Mouse (Mus musculus): Measurements from ENCODE around the gene Ercc2.

Gene Ercc2

DNA sequence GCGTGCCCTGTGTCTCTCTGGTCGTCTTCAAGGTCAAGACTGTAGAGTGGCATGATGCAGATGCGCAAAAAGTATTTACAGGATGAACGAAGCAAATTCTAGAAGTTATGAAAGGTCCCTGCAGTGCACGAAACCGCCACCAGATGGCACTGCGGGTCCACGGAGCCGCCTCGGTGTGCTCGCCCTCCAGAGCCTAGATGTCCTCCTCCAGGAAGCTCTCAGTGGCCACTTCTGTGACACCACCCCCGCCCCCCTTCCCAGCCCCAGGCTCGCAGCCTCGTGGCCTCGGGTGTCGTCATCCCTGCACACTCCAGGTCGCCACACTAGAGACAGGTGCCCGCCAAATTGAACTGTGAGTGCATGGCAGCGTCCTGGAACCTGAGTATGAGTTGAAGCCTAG lies 23.6 kb downstream of the Ercc2 start:
- peak; percentile 92 for DNase-seq (ENCODE audit: low read depth, low spot score)

DNA sequence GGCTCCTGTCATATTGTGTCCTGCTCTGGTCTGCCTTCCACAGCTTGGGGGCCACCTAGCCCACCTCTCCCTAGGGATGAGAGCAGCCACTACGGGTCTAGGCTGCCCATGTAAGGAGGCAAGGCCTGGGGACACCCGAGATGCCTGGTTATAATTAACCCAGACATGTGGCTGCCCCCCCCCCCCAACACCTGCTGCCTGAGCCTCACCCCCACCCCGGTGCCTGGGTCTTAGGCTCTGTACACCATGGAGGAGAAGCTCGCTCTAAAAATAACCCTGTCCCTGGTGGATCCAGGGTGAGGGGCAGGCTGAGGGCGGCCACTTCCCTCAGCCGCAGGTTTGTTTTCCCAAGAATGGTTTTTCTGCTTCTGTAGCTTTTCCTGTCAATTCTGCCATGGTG lies 27.9 kb downstream of the Ercc2 start:
- DNase-seq (ENCODE audit: low read depth, low spot score) = no peak

DNA sequence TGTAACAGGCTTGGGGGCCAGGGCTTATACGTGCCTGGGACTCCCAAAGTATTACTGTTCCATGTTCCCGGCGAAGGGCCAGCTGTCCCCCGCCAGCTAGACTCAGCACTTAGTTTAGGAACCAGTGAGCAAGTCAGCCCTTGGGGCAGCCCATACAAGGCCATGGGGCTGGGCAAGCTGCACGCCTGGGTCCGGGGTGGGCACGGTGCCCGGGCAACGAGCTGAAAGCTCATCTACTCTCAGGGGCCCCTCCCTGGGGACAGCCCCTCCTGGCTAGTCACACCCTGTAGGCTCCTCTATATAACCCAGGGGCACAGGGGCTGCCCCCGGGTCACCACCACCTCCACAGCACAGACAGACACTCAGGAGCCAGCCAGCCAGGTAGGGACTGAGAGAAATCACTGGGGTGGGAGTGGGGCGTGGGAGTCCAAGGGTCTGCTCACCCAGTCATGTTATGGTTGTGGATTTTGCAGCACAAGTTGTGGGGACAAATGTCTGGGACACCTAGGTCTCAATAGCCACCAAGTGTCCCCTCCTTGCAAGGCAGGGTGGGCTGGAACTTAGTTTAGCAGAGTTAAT lies 29.0 kb downstream of the Ercc2 start:
- no peak for DNase-seq (ENCODE audit: low read depth, low spot score)

DNA sequence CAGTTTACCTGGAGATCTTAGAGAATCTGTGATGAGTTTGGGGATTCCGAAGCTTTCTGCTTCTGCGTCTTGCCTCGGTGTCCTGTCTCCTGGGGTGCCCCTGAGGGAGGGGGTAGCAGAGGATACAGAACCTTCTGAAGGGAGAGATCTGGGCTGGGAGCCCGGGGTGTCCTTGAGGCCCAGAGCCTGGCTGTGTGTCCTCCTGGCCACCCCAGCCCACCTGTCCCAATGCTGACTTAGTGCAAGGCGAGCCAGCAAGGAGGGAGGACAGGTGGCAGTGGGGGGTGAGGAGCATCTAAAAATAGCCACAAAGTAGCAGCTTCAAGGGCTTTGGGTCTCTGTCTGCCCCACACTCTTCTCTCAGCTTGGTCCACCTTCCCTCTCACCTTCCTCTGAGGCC lies 30.0 kb downstream of the Ercc2 start:
- no peak for DNase-seq (ENCODE audit: low read depth, low spot score)

DNA sequence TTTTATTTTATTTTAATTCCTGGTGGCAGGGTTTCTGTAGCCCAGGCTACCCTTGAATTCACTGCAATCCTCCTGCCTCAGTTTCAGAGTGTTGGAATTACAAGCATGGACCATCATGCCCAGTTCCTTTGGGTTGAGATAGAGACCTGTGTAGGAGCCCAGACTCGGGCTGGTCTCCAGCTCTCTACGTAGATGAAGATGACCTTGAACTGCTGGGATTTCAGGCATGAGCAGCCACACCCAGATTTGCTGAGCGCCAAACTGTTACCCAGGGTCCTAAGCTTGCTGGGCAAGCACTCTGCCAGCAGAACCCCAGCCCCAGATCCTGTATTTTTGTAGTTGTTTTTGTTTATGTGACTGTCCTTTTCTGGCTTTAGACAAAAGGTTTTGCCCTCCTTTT lies 31.7 kb downstream of the Ercc2 start:
- no peak for DNase-seq (ENCODE audit: low read depth, low spot score)

DNA sequence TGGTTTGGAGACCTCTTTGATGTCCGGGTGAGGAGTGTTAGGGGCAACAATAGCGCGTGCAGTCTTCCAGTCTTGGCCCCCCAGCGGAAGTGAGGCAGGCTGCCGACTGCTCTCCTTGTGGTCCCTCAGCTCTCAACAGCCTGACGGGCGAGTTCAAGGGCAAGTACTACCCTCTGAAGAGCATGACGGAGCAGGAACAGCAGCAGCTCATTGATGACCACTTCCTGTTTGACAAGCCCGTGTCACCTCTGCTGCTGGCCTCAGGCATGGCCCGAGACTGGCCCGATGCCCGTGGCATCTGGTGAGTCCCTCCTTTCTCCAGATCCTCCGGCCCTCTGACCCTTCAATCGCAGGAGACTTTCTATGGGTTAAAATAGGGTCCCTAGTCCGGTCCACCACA lies 34.8 kb downstream of the Ercc2 start:
- no peak for DNase-seq (ENCODE audit: low read depth, low spot score)

DNA sequence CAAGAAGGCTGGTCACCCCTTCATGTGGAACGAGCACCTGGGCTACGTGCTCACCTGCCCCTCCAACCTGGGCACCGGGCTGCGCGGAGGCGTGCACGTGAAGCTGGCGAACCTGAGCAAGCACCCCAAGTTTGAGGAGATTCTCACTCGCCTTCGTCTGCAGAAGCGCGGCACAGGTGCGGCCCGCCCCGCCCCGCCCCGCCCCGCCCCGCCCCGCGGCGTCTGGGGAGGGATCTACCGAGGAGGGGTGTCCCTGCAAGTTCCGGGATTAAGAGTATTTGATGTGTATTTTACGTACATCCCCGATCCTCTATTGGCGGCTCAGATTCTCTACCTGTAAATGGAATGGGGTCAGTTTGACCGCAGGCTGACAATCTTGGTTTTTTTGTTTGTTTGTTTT lies 38.3 kb downstream of the Ercc2 start:
- DNase-seq (ENCODE audit: low read depth, low spot score) = peak; percentile 49

DNA sequence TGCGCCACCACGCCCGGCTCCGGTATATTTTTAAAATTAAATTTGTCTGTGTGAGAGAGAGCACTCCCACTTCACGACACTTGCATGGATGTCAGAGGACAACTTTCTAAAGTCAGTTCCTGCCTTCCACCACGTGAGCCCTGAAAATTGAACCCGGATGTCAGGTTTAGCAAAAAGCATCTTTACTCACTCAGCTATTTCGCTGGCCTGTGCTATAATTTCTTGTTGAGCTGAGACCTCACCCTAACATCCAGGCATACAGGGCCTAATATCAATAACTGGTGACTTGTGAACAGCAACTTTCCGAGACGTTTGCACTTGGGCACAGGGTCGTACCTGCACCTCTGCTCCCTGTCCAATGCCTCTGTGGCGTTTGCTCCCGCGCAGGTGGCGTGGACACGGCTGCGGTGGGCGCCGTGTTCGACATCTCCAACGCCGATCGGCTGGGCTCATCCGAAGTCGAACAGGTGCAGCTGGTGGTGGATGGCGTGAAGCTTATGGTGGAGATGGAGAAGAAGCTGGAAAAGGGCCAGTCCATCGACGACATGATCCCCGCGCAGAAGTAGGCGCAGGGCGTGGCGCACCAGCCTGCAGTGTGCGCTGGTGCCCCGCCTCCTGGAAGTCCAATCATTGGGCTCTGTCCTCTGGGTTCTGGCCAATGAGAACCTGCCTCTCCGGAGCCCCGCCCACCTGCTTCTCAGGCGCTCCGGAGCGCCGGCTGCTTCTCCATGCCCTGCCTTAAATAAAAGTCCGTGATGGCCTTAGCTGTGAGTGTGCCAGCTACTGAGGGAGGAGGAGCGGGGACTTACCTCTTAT lies 39.2 kb downstream of the Ercc2 start:
- DNase-seq (ENCODE audit: low read depth, low spot score) = peak; percentile 92

DNA sequence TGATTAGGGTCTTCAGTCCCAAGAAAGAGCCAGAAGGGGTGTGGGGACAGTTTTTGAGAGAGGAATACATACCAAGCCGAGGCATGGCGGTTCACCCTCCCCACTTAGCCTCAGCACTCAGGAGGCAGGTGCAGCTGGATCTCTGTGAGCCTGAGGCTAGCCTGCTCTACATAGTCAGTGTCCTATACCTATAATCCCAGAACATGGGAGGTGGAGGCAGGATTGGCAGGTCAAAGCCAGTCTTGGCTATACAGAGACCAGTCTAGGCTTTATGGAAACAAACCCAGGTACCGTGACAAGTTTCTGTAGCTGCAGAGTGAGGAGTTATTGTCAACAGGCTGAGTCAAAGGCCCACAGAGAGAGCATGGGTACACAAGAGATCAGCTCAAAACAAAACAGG lies 41.3 kb downstream of the Ercc2 start:
- no peak for DNase-seq (ENCODE audit: low read depth, low spot score)

DNA sequence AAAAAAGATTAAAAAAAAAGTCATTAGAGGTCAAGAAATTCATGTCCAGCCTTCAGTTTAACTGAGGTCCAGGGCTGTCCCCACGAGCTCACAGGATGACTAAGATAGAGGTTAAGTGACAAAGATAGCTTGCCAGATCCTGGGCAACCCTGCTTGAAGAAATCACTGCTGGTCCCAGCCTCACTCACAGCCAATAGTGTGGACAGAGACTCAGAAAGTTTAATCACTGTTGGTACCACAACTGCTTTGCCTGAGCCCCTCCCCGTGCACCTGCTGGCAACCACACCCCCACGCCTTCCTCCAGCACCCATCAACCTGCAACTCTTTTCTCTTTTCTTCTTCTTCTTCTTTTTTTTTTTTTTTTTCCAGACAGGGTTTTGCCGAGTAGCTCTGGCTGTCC lies 42.2 kb downstream of the Ercc2 start:
- DNase-seq (ENCODE audit: low read depth, low spot score) = no peak

DNA sequence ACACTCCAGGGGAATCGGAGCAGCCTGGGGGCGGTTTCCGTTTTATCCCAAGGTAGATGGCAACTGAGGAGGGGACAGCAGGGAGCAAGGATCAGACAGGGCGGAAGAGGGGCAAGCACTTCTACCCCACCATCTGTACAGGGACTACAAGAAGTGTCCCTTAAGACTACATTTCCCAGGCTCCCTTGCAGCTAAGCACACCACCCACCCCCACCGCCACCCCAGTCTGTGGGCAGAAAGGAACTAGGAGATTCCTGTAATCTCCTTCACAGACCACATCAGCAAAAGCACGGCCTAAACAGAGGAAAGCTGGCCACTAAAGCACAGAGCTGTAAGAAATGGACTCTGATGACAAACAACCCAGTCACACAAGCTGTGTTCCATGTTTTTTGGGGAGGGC lies 44.5 kb downstream of the Ercc2 start:
- no peak for DNase-seq (ENCODE audit: low read depth, low spot score)

DNA sequence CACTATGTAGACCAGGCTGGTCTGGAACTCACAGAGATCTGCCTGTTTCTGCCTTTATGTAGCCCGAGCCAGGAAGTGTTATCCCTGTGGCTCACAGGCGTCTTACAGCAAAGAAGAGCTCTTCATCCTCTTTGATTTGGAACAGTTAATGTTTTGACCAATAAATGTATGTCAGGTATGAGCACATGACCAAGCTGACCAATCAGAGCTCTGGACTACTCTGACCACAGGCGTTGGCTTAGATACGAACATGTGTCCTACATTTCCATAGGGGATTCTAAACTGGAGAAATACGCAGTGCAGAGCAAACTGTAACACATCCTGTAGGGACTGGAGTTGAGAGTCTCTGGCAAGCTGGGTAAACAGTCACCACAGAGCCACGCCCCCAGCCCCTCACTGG lies 45.1 kb downstream of the Ercc2 start:
- no peak for DNase-seq (ENCODE audit: low read depth, low spot score)

DNA sequence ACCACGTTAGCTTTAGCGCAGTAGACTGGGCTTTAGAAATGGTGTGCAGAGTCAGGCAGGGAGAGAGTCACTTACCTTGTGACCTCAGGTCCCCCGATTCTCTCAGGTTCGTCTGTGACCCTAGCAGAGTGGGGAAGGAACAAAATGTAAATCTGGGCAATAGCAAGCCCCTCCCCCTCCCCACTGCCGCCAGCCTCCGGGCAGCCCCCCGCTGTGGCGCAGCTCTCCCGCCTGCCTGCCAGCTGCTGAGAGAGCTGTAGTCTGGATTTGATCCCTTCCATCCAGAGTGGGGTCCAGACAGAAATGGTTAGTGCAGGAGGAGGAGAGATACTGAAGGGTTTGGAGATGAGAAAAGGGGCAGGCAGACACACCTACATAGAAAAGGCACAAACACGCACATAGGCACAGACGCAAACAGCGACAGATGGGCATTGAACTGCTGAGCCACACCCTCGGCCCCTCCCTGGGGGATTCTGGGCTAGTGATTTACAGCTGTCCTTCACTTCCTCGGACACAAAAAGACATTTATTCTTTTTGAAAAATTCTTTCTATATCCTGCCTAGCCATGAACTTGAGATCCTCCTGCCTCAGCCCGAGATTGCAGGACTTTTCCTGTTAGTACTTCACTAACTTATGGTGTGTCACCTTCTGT lies 46.3 kb downstream of the Ercc2 start:
- no peak for DNase-seq (ENCODE audit: low read depth, low spot score)

DNA sequence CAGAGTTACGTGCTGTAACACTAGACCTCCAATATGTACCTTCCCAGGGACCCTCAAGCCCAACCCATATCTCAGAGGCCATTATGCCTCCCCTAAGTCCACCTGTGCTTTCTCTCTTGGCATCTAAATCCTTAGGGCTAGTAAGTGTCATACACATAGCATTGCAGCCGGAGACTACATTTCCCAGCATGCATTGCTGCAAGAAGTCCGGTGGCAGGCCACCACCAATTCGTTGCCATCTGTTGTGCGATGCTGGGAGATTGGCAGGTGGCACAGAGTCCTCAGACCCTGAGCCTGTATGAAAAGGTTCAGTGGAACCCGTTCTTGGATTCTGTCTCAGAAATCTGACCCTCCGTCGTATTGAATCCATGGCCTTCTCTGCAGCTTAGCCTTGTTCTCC lies 47.9 kb downstream of the Ercc2 start:
- DNase-seq (ENCODE audit: low read depth, low spot score) = peak; percentile 38

DNA sequence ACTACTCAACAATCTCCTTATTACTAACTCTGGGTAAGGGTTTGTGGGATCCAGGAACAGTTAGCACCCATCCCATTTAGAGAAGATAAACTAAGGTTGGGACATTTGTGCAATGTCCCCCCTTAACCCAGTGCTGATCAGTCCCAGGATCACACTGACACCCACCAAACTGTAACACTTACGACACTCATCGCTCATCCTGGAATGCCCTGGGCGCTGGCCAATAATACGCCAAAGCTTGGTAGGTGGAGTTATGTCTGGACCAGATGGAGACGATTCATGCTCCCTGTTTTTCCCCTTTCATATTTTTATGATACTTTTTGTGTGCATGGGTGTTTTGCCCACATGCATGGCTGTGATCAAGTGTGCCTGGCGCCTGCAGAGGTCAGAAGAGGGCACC lies 48.6 kb downstream of the Ercc2 start:
- DNase-seq (ENCODE audit: low read depth, low spot score) = no peak

DNA sequence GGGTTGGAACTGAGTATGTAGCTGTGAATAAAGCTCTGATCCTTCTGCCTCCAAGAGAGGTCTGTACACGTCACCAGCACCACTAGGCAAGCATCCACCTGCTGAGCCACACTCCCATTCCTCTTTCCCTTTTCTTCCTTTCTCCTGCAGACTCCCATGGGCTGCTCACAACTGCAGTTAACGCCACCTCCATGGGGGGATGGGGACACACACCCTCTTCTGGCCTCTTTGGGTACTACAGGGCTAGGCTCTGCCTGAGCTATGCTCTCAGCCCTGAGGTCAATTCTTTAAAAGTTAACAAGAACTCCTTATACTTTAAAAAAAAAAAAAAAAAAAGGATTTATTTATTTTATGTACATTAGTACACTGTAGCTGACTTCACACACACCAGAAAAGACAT lies 50.7 kb downstream of the Ercc2 start:
- DNase-seq (ENCODE audit: low read depth, low spot score) = peak; percentile 24

DNA sequence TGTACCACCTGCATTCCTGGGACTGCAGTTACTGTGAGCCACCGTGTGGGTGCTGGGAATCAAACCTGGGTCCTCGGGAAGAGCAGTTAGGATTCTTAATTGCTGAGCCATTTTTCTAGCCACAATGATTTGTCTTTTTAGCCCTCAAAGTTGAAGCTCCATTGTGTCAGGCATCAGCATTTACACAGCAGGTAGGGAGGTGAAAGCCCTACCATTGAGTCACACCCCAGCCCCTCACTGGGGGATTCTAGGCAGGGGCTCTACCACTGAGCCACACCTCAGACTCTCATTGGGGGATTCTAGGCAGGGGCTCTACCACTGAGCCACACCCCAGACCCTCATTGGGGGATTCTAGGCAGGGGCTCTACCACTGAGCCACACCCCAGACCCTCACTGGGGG lies 54.5 kb downstream of the Ercc2 start:
- DNase-seq (ENCODE audit: low read depth, low spot score) = no peak

DNA sequence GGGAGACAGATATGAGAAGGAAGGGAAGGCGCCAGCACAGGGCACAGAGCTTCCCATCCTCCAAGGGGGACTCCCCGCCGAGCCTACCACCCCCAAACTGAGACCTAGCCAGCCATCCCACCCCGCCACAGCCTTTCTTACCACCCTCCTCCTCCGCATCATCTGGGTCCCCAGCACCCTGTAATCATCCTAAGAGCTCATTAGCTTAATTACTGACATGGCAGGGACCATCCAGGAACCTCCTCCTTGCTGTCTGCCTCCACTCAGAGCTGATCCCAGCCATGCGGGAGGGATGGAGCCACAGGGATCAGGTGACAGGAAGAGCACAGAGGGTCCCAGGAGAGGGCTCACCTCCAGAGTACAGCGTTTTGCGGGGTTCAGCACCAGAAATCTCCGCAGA lies 55.2 kb downstream of the Ercc2 start:
- no peak for DNase-seq (ENCODE audit: low read depth, low spot score)

DNA sequence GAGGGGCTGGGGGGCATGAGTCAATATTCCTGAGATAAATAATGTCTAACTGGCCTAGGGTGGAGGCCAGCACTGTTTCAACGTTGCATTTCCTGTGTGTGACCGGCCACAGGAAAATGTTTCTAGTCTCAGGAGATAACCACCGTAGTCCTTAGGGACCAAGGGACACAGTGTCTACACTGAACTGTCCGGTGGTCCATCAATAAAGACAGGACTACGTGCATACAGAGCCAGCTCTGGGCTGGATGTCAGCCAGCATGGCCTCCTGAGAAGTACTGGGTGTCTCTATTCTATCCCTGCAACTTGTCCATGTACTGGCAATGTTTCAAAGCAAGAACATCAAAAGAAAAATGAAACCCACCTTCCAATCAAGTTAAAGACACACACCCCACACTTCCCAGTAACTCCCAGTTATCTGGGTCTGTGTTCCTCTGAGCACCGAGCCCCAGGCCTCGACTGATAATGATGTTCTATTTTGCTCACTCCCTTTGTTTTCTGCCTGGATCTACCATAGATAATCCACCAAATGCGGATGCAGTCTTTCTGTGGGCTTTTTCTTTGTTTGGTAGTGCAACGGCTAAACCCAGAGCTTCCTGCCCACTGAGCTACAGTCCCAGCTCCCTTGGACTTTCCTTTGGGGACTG lies 59.8 kb downstream of the Ercc2 start:
- no peak for DNase-seq (ENCODE audit: low read depth, low spot score)

DNA sequence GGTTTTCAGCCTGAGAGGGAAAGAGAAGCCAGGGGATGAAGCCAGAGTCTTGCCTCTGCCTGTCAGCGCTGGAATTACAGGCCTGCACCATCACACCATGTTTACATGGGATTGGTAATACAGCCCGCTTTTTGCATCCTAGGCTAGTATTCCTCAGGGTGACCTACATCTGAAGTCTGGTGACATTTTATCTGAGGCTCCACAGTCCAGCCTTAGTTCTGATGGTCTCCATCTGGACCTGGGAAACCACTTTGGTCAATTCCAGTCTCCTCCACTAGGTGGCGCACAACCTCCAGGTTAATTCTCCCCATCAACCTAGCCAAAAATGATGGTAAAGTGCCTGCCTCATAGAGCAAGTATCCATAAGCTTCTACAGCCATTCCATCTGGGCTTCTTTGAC lies 61.5 kb downstream of the Ercc2 start:
- DNase-seq (ENCODE audit: low read depth, low spot score) = peak; percentile 81

DNA sequence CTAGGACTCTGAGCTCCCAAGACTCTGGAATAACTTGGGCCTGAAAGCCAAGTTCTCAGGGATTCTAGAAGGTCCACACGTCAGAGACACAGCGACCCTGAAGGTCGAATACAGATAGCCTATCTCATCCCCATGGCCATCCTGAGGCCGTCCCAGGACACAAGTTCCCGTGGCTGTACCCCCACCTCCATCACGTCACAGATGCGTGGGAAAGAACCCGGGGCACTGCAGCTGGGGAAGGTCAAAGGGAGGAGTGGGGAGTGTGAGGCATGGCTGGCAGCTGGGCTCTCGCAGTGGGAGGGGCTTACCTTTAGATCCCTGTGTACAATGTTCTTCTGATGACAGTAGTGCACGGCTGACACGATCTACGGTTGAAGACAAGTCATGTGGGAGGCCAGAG lies 63.0 kb downstream of the Ercc2 start:
- DNase-seq (ENCODE audit: low read depth, low spot score) = no peak

Data from CD4-positive, CD25-positive, alpha-beta regulatory T cell, adult 2 months (primary cell).